Mouse (Mus musculus) urinary bladder, adult 2 months (tissue): ENCODE data around the gene Mtmr4. TPM values are rescaled to one million over a fixed set of nuclear protein-coding genes. Genes with fewer than 3 reads are reported as not detected.

Experiments used
- DNase-seq: peaks from one replicate; pipeline ENCODE4 v3.0.0; 2022; ENCODE audit warnings: low spot score
- polyA plus RNA-seq: library from polyadenylated mRNA; depleted of rRNA; stranded (reverse); fragments of >200 nt; gene quantifications from 2 replicates; pipeline ENCODE4 v1.2.3, GENCODE M21; 2012

Gene Mtmr4
- polyA plus RNA-seq, 1 experiment, result 27.2 TPM

GRCm38 (mm10) chr11:87581933-87582710 is 9.8 kb upstream of the Mtmr4 start:
- no peak for DNase-seq

DNA sequence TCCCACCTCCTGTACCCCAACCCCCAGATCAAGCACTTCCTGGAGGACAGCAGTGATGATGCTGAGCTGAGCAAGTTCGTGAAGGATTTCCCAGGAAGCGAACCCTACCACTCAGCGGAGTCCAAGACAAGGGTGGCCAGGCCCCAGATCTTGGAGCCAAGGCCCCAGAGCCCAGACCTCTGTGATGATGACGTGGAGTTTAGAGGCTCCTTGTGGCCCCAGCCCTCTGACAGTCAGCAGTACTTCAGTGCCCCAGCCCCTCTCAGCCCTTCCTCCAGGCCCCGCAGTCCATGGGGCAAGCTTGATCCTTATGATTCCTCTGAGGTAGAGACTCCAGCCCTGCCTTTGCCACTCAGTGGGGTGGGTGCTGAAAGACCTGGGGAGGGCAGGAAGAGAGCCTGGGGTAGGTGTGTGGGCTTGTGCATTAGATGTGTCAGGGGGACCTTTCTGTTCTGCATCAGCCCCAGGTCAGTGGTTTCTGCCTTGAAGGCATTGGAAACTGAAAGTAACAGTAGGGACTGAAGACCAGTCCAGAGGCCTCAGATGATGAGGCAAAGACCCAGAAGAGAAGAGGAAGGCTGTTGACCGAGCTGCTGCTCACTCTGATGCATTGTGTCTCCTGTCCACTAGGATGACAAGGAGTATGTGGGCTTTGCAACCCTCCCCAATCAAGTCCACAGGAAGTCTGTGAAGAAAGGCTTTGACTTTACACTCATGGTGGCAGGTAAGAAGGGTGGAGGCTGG is 8.5 kb upstream of the Mtmr4 start:
- DNase-seq, result no peak

- no peak for DNase-seq
Observed at GRCm38 (mm10) chr11:87584711-87585505, 7.1 kb upstream of the Mtmr4 start.

DNA sequence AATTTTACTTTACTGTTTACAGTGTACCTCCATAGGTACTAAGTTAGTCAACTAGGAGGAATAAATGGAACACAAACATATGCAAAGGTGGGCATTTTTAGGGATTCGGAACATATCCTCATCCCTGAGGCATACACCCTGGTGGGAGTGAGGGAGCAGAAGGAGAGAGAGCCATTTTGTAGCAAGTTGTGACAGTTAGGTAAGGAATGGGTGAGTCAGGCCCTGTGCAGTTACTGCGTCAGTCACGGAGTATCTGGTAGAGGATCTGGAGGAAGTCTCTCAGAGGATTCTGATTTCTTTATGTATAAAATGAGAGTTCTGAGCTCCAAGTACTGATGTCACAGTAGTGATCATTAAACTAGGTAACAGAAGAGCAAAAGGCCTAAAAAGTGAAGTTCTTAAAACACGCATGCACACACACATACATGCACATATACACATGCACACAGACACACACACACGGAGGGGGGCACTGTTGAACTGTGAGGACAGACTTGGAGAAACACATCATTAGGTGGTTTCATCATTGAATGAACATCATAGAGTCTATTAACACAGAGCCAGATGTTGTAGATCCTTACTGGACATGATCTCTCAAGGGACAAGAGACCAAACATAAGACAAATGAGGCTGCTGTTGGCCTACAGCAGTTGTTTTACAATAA is 4.6 kb upstream of the Mtmr4 start:
- no peak for DNase-seq

DNA sequence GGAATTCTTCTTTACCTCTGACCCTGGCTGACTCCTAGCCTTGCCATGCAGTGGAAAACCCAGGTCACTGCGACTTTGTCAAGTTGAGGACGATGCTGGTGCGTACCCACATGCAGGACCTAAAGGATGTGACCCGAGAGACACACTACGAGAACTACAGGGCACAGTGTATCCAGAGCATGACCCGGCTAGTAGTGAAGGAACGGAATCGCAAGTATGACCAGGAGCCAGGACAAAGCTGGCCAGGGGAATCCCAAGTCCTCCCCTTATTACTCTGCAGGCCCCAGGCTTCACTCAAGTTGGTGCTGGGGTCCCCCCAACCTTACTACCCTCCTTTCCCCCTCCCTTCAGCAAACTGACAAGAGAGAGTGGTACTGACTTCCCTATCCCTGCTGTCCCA is 2.4 kb upstream of the Mtmr4 start:
- no peak for DNase-seq

- DNase-seq, result no peak
Observed at GRCm38 (mm10) chr11:87590841-87591525, 979 bp upstream of the Mtmr4 start.

- no peak for DNase-seq
Observed at GRCm38 (mm10) chr11:87592354-87592695, 363 bp downstream of the Mtmr4 start.

- no peak for DNase-seq
Observed at GRCm38 (mm10) chr11:87592713-87593598, 994 bp downstream of the Mtmr4 start.

GRCm38 (mm10) chr11:87595327-87595841 is 3.4 kb downstream of the Mtmr4 start:
- peak; percentile 82 for DNase-seq

GRCm38 (mm10) chr11:87595976-87596375 is 4.0 kb downstream of the Mtmr4 start:
- no peak for DNase-seq

GRCm38 (mm10) chr11:87596492-87596891 is 4.5 kb downstream of the Mtmr4 start:
- peak; percentile 17 for DNase-seq

DNA sequence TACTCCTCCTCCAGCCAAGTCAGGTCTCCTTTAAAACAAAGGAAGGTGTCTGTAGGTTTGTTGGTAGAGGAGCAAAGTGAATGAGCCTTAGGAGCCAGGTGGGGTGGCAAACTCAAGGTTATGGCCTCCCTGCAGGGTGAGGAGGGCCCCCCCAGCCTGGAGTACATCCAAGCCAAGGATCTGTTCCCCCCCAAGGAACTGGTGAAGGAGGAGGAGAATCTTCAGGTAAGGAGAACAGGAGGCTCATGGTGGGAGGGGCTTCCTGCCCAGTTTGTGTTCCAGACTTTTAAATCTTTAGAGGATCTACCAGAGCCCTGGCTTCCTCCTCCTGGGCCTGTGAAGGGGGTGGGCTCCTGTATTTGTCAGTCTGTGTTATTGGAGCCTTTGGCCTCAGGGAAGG is 5.1 kb downstream of the Mtmr4 start:
- no peak for DNase-seq

- peak; percentile 39 for DNase-seq
Observed at GRCm38 (mm10) chr11:87599395-87600089, 7.6 kb downstream of the Mtmr4 start.

DNA sequence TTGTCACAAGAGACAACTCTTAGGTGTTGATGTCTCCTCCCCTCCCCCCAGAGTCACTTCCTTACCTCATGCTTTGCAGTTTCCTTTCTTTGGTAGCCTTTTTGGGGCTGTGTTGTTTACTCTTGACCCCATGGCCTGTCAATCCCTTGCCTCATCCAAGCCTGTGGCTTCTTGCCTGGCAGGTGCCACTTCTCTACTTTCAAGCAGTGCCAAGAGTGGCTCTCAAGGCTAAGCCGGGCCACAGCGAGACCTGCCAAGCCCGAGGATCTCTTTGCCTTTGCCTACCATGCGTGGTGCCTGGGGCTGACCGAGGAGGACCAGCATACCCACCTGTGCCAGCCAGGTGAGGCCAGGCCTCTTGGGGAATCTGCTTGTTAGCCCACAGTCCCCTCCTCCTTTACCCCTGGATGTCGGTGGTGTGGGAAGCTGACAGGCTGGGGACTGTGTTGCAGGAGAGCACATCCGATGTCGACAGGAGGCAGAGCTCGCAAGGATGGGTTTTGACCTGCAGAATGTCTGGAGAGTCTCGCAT is 8.4 kb downstream of the Mtmr4 start:
- DNase-seq, result peak; percentile 23

DNA sequence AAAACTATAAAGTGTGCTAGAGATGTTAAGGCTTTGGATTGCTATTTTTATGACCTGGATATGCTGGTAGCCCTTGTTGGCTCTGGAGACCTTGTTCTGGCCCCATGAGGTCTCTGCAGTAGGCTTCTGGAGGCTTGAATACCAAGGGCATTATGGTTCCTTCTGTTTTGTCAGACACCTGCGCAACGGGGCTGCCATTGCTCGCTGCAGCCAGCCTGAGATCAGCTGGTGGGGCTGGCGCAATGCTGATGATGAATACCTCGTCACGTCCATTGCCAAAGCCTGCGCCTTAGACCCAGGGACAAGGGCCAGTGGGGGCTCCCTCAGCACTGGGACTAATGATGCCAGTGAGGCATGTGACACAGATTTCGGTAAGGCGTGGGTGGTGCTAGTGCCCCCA is 10.3 kb downstream of the Mtmr4 start:
- DNase-seq, result no peak

DNA sequence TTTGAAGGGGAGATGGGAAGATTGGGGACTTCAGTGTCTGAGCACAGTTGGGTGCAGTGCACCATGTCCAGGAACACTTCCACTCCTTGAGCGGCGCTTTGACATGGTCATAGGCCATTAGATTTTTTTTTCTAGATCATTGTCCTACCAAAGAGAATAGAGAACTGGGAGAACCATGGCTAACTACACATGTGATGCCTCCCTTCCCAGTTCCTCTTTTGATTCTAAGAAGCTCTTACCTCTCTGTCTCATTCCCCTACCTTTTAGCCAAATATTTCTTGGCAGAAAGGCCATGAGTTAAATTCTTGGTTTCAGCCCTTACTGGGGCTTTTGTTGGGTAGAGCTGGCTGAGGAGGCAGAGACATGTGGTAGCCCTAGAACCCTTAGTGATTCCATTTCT is 11.6 kb downstream of the Mtmr4 start:
- no peak for DNase-seq

DNA sequence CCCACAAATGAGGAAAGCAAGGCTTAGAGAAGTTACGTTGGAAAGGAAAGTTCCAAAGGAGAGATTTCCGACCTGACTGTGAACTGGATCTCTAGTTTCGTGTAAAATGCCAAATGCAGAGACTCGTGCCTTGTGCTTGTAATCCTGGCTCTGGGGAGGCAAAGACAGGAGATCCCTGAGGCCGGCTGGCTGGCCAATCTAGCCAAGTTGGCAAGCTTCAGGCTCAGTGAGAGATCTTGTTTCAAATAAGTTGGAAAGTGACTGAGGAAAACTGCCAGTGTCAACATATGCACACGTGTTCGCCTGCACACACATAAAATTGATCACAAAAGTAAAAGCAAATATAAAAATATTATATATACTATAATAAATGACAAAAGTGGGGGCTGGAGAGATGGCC is 17.3 kb downstream of the Mtmr4 start:
- DNase-seq, result no peak

DNA sequence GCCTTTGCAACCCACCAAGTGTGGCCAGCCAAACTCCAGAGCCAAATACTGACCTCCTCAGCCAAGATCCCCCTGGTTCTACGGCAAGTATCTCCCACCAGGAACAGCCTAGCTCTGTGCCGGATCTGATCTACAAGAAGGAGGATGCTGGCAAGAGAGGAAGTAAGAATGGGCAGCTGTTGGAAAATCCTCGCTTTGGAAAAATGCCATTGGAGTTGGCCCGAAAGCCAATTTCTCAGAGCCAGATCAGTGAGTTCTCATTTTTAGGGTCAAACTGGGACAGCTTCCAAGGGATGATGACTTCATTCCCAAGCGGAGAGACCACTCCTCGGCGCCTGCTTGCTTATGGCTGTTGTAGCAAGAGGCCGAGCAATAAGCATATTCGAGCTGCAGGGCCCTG is 19.6 kb downstream of the Mtmr4 start:
- no peak for DNase-seq

- no peak for DNase-seq
Observed at GRCm38 (mm10) chr11:87613972-87614371, 22.0 kb downstream of the Mtmr4 start.
